Mouse (Mus musculus) neural tube, embryonic 12.5 days (tissue): ENCODE measurements at regions not wholly inside any gene's neighbourhood (a gene's known extent, or its start where the extent isn't known, plus 50 kb on each side); places are given as distances from the start of the nearest gene placed in this dataset.
"Not testable (repeated sequence)": the region's sequence is repeated elsewhere in the genome, so short reads cannot be mapped to it uniquely, and the experiment has no call there.

ENCODE experiments used
- ATAC-seq: fragments of 200-750 bp; cut with Nextera tagmentation; 2 replicates; pipeline ENCODE4 v1.8.0; 2017; ENCODE audit warnings: low read depth, mild to moderate bottlenecking, moderate TSS enrichment, moderate library complexity; ENCODE audit not compliant: low FRiP score
- H3K27ac ChIP-seq: fragments of 300-500 bp; sonication (generic); 2 replicates; pipeline ENCODE4 v1.5.1; 2016
- H3K27me3 ChIP-seq: fragments of 300-500 bp; sonication (generic); replicated peaks from 2 replicates; pipeline ENCODE4 v1.6.1; 2016; ENCODE audit warnings: mild to moderate bottlenecking
- H3K36me3 ChIP-seq: fragments of 300-500 bp; sonication (generic); 2 replicates; pipeline ENCODE4 v1.6.1; 2016; ENCODE audit warnings: mild to moderate bottlenecking
- H3K4me1 ChIP-seq: fragments of 300-500 bp; sonication (generic); 2 replicates; pipeline ENCODE4 v1.6.1; 2016
- H3K4me2 ChIP-seq: fragments of 300-500 bp; sonication (generic); replicated peaks from 2 replicates; pipeline ENCODE4 v1.6.1; 2016; ENCODE audit warnings: mild to moderate bottlenecking
- H3K4me3 ChIP-seq: fragments of 300-500 bp; sonication (generic); 2 replicates; pipeline ENCODE4 v1.5.1; 2016
- H3K9ac ChIP-seq: fragments of 300-500 bp; sonication (generic); 2 replicates; pipeline ENCODE4 v1.6.1; 2016; ENCODE audit warnings: mild to moderate bottlenecking
- H3K9me3 ChIP-seq: fragments of 300-500 bp; sonication (generic); 2 replicates; pipeline ENCODE4 v1.6.1; 2016; ENCODE audit warnings: mild to moderate bottlenecking
- WGBS: fragments of 180-500 bp; shearing (Covaris S2); methylation state at CpG from one replicate; pipeline ENCODE4 v1.1.7; 2016; 5-methylcytosine and 5-hydroxymethylcytosine counted together

GRCm38 (mm10) chr11:40478171-40478570, 216.8 kb downstream of the Mat2b start:
- not testable (repeated sequence) for H3K27ac ChIP-seq, ATAC-seq, H3K4me1 ChIP-seq, H3K9me3 ChIP-seq, H3K9ac ChIP-seq, H3K4me2 ChIP-seq, H3K36me3 ChIP-seq, H3K27me3 ChIP-seq, H3K4me3 ChIP-seq
- WGBS: 30% methylated on average over 6 of the region's 6 CpGs

DNA sequence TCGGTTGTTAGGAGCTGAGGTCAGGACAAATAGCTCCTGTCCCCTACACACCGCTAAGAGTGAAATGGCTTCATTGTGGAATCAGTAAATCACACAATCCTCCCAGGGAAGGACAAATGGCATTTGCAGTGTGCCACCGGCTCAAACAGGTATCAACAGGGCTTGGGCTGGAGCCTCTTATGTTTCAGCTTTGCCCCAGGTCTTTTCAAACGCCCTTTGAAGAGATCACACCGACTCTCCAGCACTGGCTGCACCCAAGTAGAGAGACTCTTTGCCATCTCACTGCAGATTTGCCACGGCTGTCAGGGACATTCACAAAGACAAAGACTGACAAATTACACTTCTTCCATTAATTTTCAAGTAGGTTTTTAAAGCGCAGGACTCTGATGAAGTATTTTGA, 217.7 kb downstream of the Mat2b start:
- no peak for ATAC-seq
- Histone ChIP-seq H3K27me3 (no peaks in the 10 kb centered on the region), H3K4me2 (no peak overlapping the region), H3K4me1 (0 out of 2 replicates have a peak, but pooled peaks cover 5% of the 10 kb centered on the region), H3K27ac (no peak overlapping the region), H3K9ac (no peak overlapping the region), H3K9me3 (no peaks in the 10 kb centered on the region), H3K36me3 (no peaks in the 10 kb centered on the region), H3K4me3 (no peak overlapping the region)
- WGBS: 21% methylated on average over 7 of the region's 7 CpGs

GRCm38 (mm10) chr11:40469080-40469705, 225.8 kb downstream of the Mat2b start:
- H3K36me3 ChIP-seq: no peaks in the 10 kb centered on the region
- H3K27ac ChIP-seq: no peak overlapping the region
- no peaks in the 10 kb centered on the region for H3K4me1 ChIP-seq
- H3K27me3 ChIP-seq: no peaks in the 10 kb centered on the region
- H3K9me3 ChIP-seq: no peaks in the 10 kb centered on the region
- no peak overlapping the region for H3K9ac ChIP-seq
- WGBS: 16% methylated on average over 6 of the region's 6 CpGs
- no peak overlapping the region for H3K4me3 ChIP-seq
- no peak overlapping the region for H3K4me2 ChIP-seq
- peak; percentile 83 for ATAC-seq

- H3K9ac ChIP-seq: no peak overlapping the region
- no peak for ATAC-seq
- no peaks in the 10 kb centered on the region for H3K9me3 ChIP-seq
- WGBS: 73% methylated on average over 6 of the region's 6 CpGs
- H3K4me1 ChIP-seq: no peaks in the 10 kb centered on the region
- no peak overlapping the region for H3K27ac ChIP-seq
- H3K4me2 ChIP-seq: no peak overlapping the region
- no peaks in the 10 kb centered on the region for H3K36me3 ChIP-seq
- no peak overlapping the region for H3K4me3 ChIP-seq
- no peaks in the 10 kb centered on the region for H3K27me3 ChIP-seq
These were observed 238.4 kb downstream of the Mat2b start for GRCm38 (mm10) chr11:40456571-40456970.

DNA sequence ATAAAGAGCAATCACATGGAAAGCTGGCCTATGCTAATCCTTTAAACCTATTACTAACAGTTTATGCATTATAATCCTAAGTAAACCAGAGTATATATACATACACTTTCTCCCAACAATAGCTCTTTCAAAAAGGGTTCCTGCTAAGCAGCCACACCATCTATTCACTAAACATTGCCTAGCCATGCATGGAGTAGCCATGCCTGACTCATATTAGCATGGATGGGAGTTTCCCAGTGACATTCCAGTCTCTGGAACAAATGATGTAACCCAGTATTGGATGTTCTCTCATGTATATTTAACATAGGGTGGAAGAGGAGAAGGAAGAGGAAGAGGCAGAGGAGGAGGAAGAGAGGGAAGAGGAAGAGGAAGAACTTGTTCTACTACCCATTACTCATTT, 240.0 kb downstream of the Mat2b start:
- not testable (repeated sequence) for H3K4me3 ChIP-seq, H3K9ac ChIP-seq, H3K27me3 ChIP-seq, ATAC-seq, H3K9me3 ChIP-seq, H3K36me3 ChIP-seq, H3K4me1 ChIP-seq, H3K27ac ChIP-seq, H3K4me2 ChIP-seq

DNA sequence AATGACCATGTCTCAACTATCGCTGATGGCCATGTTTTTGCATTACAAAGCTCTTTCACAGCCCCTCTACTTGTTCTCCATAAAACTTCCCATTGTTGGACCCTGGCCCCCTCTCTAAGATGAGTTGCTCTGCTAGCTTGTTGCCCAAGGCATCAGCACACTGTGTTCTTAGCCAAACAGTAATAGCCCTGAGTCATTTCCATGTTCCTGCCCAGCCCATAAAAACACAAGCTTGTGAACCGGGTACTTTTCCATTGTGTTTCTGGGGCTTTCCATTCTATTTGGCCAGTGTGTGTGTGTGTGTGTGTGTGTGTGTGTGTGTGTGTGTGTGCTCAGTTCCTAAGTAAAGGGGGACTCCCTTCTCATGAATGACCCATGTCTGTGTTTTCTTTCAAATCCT, 248.2 kb downstream of the Mat2b start:
- no peak for ATAC-seq
- WGBS: 58% methylated on average over 2 of the region's 2 CpGs
- H3K9me3 ChIP-seq: no peaks in the 10 kb centered on the region

GRCm38 (mm10) chr11:40434002-40434401, 261.0 kb downstream of the Mat2b start:
- no peak for ATAC-seq
- WGBS: 80% methylated on average over 1 of the region's 1 CpGs

More for the DNA sequence above, 248.2 kb downstream of the Mat2b start:
- Histone ChIP-seq H3K9ac (no peak overlapping the region), H3K27ac (no peak overlapping the region), H3K4me1 (no peaks in the 10 kb centered on the region), H3K27me3 (no peaks in the 10 kb centered on the region), H3K4me2 (no peak overlapping the region), H3K4me3 (no peak overlapping the region), H3K36me3 (no peaks in the 10 kb centered on the region)

DNA sequence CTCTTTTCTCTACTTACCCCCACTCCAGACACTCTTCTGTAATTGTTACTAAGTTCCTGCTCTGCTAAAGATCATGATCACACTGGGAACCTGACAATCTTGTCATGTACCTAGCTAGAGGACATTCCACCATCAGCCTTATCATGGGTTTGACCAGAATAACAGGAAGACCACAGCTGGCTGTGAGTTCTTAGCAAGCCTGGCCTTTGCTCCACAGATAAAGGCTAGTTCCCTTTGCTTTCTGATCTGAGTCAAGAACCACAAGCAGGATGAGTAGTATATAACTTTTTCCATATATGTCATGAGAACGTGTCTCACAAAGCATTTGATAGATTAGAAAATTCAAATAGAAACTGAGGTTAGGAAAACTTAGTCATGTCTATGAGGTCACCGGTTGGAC, 266.1 kb downstream of the Mat2b start:
- no peak overlapping the region for H3K4me2 ChIP-seq
- no peaks in the 10 kb centered on the region for H3K9me3 ChIP-seq
- no peaks in the 10 kb centered on the region for H3K4me1 ChIP-seq
- no peak overlapping the region for H3K27ac ChIP-seq
- no peaks in the 10 kb centered on the region for H3K36me3 ChIP-seq
- H3K4me3 ChIP-seq: no peak overlapping the region
- no peak for ATAC-seq
- H3K27me3 ChIP-seq: no peaks in the 10 kb centered on the region
- 94% methylated on average over 2 of the region's 2 CpGs for WGBS
- H3K9ac ChIP-seq: no peak overlapping the region

More at GRCm38 (mm10) chr11:40434002-40434401, 261.0 kb downstream of the Mat2b start:
- Histone ChIP-seq H3K4me3 (no peak overlapping the region), H3K4me2 (no peak overlapping the region), H3K27ac (no peak overlapping the region), H3K9me3 (no peaks in the 10 kb centered on the region), H3K36me3 (no peaks in the 10 kb centered on the region), H3K9ac (no peak overlapping the region), H3K4me1 (no peaks in the 10 kb centered on the region), H3K27me3 (no peaks in the 10 kb centered on the region)

GRCm38 (mm10) chr11:40424316-40424715, 270.7 kb downstream of the Mat2b start:
- H3K27me3 ChIP-seq: no peaks in the 10 kb centered on the region
- no peak overlapping the region for H3K4me2 ChIP-seq
- no peak for ATAC-seq
- H3K9me3 ChIP-seq: no peaks in the 10 kb centered on the region
- H3K36me3 ChIP-seq: no peaks in the 10 kb centered on the region
- H3K9ac ChIP-seq: no peak overlapping the region
- no peaks in the 10 kb centered on the region for H3K4me1 ChIP-seq
- 81% methylated on average over 3 of the region's 3 CpGs for WGBS
- H3K4me3 ChIP-seq: no peak overlapping the region
- no peak overlapping the region for H3K27ac ChIP-seq

DNA sequence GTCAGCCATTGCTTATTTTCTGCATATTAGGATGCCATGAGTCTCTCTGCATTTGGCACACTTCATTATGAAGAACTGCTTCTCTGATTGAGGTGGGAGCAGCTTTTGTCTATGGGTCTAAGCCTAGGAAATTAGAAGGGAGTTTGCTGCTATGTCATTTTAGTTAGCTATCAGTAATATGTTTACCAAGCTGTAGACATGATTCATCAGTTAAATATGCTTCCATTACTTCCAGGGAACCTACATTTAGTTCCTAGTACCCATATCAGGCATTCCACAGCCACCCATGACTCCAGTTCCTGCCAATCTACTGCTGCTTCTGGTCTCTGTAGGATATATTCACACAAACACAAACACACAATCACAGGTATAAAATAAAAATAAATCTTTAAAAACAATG, 287.4 kb downstream of the Mat2b start:
- Histone ChIP-seq H3K4me1 (no peaks in the 10 kb centered on the region), H3K27me3 (no peaks in the 10 kb centered on the region), H3K9me3 (no peaks in the 10 kb centered on the region), H3K4me3 (no peak overlapping the region), H3K9ac (no peak overlapping the region), H3K36me3 (no peaks in the 10 kb centered on the region), H3K27ac (no peak overlapping the region), H3K4me2 (no peak overlapping the region)
- no peak for ATAC-seq

- no peaks in the 10 kb centered on the region for H3K4me1 ChIP-seq
- no peak overlapping the region for H3K4me2 ChIP-seq
- H3K36me3 ChIP-seq: no peaks in the 10 kb centered on the region
- no peak overlapping the region for H3K27ac ChIP-seq
- no peak overlapping the region for H3K4me3 ChIP-seq
- no peaks in the 10 kb centered on the region for H3K27me3 ChIP-seq
- 84% methylated on average over 1 of the region's 1 CpGs for WGBS
- H3K9ac ChIP-seq: no peak overlapping the region
- ATAC-seq: no peak
- H3K9me3 ChIP-seq: no peaks in the 10 kb centered on the region
These were observed 292.8 kb downstream of the Mat2b start for GRCm38 (mm10) chr11:40402249-40402648.

DNA sequence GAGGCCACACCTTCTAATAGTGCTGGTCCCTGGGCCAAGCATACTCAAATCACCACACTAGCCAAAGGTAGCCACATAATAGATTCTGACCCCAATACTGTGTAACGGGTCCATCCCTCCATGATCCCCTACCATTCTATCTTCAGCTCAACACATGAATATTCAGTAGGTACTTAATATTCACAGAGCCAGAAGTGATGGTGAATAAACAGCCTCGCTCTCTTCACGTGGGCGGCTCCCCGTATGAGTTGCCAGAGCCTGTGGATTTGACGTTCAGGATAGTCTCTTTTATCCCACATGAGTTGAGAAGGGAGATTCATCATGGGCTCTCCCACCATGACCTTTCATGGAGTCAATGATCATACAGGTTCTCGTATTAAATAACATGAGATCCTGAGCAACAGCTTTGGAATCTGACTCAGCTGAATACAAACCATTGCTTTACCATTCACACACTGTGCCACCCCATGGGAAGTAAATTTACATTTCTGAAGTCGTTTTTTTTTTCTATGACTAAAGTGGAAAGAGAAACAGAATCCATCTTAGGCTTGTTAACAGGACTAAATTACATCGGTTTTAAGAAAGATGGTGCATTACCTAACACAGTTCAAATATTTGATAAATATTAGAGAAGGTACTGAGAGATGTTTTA, 297.4 kb downstream of the Mat2b start:
- H3K4me2 ChIP-seq: no peak overlapping the region
- H3K4me3 ChIP-seq: no peak overlapping the region
- peak; percentile 66 for ATAC-seq
- no peaks in the 10 kb centered on the region for H3K36me3 ChIP-seq
- no peak overlapping the region for H3K27ac ChIP-seq
- H3K9ac ChIP-seq: no peak overlapping the region
- H3K27me3 ChIP-seq: no peaks in the 10 kb centered on the region
- peaks cover 7% of the 10 kb centered on the region for H3K4me1 ChIP-seq
- WGBS: 41% methylated on average over 9 of the region's 9 CpGs
- H3K9me3 ChIP-seq: no peaks in the 10 kb centered on the region

DNA sequence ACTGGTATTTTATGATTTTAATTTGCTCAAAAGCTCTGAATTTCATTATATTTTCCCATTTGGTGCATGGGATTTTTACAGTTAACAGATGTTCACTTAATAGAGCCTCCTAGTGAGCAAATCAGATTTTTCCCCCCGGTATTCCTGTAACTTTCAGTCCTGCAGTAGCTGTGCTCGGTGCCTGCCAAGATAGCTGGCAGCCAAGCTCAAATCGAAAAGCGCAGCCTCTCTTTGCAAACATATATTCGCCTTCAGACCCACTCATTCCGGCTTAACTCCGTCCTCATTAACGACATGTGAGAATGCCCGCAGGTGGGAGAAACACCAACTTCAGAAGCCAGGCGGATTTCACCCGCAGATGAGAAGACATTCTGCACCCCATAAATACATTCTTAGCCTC, 299.7 kb downstream of the Mat2b start:
- Histone ChIP-seq H3K27me3 (no peaks in the 10 kb centered on the region), H3K9me3 (no peaks in the 10 kb centered on the region), H3K4me3 (no peak overlapping the region), H3K4me1 (peaks cover 7% of the 10 kb centered on the region), H3K9ac (no peak overlapping the region), H3K36me3 (no peaks in the 10 kb centered on the region), H3K4me2 (peak overlapping the region; percentile 32; the same call in 1 of the 2 replicates), H3K27ac (no peak overlapping the region)
- WGBS: 69% methylated on average over 11 of the region's 11 CpGs
- ATAC-seq: no peak
